Mouse (Mus musculus) heart, adult 8-10 months (tissue): ENCODE measurements around the gene Pnkd. TPM values are rescaled to one million over a fixed set of nuclear protein-coding genes. Genes with fewer than 3 reads are reported as not detected.
A peak's percentile ranks its signal among the peaks of the same experiment; 100 is the strongest.

Source experiments
- DNase-seq: peaks from one replicate; pipeline ENCODE4 v3.0.0; 2022; ENCODE audit warnings: low spot score
- total RNA-seq, 4 experiments: library from RNA; stranded (reverse); gene quantifications; 2 replicates each; pipeline ENCODE4 v1.2.4; 2022

The Pnkd gene
- total RNA-seq, 4 experiments from 2014 or later: 125 to 142 (median 135) TPM

DNA sequence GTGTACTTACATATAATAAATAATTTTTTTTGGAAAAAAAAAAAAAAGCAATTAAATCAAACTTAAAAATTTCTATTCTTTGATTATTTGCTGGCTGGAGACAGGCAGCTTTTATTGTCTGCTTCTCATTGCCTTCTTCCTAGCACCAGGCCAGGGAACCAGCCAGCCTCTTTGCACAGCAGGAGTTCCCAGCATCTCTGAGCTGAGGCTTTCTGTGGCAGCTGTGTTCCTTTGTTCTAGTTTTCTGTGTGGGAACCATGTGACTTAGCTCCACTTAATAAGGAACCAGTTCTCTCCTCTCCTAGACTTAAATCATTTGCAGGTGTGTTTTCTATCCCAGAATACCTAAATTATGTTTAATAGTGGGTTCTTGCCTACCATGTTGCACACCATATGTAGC lies 72.8 kb downstream of the Pnkd start:
- DNase-seq: no peak

- DNase-seq: no peak
Observed at GRCm38 (mm10) chr1:74359952-74360517, 75.3 kb downstream of the Pnkd start.

- peak; percentile 87 for DNase-seq
Observed at GRCm38 (mm10) chr1:74361812-74362211, 77.1 kb downstream of the Pnkd start, which contains the start of gene Catip. Catip (plus strand) TSS chr1:74362108.

DNA sequence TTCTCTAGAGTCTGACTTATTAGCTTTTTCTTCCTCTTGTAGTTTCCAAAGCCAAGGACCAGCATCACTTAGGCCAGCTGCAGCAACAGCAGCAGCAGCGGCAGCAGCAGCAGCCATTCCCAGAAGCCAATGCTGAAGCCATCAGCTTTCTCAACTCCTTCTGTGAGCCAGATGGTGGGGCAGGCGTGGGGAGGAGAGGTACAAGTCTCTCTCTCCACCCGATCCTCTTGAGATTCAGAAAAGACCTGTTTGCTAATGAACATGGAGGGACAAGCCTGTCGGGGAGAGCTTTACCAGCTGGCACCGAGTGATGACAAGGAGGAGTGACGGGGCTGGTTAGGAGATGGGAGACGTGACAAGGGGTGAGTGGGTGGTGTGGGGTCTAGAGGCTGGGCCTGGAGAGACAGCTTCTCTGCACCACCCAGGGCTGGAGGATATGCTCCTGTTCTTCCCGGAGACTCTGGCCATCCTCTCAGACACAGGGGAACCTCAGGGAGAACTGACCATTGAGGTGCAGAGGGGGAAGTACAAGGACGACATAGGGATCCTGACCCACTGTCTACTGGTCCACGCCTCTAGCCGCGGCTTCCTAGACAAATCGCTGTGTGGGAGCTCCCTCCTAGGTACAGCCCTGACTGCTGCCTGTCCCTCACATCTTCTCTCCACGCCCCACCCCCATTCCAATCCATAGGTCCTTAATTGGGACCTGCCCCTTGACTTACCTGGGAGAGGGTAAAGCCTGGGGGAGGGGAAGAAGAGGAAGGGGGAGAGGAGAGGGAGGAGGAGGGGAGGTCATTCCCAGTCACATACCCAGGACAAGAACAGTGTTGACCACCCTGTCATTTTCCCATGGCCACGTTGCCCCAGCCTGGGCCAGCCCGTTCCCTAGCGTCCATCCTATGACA lies 77.8 kb downstream of the Pnkd start:
- DNase-seq: no peak

GRCm38 (mm10) chr1:74363437-74363836 lies 78.7 kb downstream of the Pnkd start:
- DNase-seq: no peak

DNA sequence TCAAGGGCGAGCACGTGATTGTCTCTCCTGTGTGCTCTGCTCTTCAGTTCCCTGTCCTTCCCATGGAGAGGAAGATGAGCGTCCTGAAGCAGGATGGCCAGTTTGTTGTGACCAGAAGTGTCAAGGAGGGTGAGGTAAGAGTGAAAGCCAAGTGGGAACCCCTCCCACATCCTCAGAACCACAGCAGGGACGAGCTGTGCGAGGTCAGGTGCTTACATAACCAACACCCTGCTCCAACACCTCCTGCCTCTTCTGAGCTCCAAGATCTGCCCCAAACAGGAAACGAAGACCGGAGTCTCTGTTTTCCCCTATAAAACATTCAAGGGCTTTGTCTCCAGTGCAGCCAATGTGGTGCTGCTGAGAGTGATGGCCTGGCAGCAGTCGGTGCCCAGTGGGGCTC lies 79.5 kb downstream of the Pnkd start:
- no peak for DNase-seq

- DNase-seq: peak; percentile 74
Observed at GRCm38 (mm10) chr1:74367886-74368645, 83.3 kb downstream of the Pnkd start.

DNA sequence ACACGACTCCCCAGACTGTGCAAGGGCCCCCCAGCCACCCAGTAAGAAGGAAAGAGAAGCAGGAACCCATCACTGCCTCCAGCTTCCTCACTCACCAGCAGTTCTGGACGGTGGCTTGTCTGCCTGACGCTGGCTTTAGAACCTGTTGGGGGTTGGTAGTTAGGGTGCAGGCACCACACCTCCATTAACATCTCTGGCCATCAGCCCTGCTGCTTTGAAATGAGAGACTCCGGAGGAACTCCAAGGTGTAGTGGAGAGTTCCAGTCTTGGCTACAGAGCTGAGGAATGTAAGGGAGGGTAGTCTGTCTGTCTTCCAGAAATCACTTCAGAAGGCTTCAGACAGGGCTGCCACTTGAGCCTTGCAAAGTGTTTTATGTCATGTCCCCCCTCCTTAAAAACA lies 85.3 kb downstream of the Pnkd start:
- no peak for DNase-seq

- DNase-seq: no peak
Observed at GRCm38 (mm10) chr1:74373372-74373771, 88.6 kb downstream of the Pnkd start.

GRCm38 (mm10) chr1:74374980-74375379 lies 90.2 kb downstream of the Pnkd start, which contains the start of gene Slc11a1:
Slc11a1 (plus strand) TSS chr1:74375195.
- no peak for DNase-seq

- DNase-seq: no peak
Observed at GRCm38 (mm10) chr1:74375561-74375960, 90.8 kb downstream of the Pnkd start.

- DNase-seq: no peak
Observed at GRCm38 (mm10) chr1:74376396-74376795, 91.7 kb downstream of the Pnkd start.

DNA sequence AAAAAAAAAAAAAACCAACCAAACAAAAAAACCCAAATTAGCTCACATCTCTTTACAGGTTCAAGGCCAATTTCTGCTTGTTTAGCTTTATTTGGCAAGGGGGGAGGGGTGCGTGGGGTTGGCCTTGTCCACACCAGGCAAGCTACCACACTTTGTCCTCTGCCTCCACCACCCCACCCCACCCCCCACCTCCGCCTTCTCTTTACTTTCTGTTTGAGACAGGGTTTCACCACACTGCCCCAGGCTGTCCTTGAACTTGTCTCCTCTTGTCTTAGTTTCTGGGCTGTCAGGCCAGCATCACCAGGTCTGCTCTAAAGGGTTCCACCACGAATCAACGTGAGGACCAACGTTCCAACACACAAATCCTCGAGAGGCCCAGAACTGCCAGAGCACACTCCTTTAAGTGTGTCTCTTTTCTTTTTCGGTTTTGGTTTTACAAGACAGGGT lies 94.4 kb downstream of the Pnkd start:
- no peak for DNase-seq

- DNase-seq: no peak
Observed at GRCm38 (mm10) chr1:74380484-74380883, 95.8 kb downstream of the Pnkd start.

DNA sequence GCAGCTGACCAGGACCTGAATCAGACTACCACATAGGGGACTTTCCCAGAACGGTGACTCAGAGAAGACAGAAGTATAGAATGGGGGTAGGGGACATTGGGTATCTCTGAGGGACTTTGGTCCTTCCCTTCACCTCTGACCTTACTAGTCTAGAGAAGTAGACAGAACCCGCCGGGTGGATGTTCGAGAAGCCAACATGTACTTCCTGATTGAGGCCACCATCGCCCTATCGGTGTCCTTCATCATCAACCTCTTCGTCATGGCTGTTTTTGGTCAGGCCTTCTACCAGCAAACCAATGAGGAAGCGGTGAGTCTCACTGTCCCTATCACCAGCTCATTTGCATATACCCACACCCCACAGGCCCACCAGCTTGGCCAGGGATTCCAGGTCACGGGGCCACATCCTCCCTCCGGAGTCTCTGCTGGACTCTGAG lies 96.9 kb downstream of the Pnkd start:
- DNase-seq: no peak

GRCm38 (mm10) chr1:74383385-74383784 lies 98.7 kb downstream of the Pnkd start:
- no peak for DNase-seq

- no peak for DNase-seq
Observed at GRCm38 (mm10) chr1:74384525-74384924, 99.8 kb downstream of the Pnkd start.

DNA sequence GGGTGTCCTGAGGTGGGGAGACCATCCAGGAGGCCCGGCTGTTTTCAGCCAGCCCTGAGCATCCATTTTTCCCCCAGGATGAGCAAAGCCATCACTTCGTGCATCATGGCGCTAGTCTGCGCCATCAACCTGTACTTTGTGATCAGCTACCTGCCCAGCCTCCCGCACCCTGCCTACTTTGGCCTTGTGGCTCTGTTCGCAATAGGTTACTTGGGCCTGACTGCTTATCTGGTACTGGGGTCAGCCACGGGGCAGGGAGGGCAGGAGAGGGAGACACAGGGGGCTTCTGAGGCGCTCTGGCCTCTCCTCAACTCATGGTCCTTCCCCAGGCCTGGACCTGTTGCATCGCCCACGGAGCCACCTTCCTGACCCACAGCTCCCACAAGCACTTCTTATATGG lies 100.3 kb downstream of the Pnkd start:
- DNase-seq: no peak

DNA sequence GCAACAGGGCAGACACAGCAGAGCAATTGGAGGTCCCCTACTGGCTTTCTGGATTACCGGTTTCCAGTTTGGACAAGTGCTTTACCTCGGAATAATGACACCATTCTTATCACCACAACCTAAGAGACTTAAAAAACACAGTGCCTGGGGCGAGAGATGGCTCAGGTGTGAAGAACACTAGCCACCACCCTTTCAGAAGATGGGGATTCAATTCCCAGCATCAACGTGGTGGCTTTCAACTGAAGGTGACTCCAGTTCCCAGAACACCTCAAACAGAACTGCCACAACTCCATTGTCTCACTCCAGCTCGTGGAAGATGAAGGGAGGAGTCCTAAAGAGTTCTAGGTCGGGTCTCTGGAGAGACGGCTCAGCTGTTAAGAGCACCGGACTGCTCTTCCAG lies 100.8 kb downstream of the Pnkd start:
- no peak for DNase-seq

- DNase-seq: no peak
Observed at GRCm38 (mm10) chr1:74386363-74386713, 101.6 kb downstream of the Pnkd start.

DNA sequence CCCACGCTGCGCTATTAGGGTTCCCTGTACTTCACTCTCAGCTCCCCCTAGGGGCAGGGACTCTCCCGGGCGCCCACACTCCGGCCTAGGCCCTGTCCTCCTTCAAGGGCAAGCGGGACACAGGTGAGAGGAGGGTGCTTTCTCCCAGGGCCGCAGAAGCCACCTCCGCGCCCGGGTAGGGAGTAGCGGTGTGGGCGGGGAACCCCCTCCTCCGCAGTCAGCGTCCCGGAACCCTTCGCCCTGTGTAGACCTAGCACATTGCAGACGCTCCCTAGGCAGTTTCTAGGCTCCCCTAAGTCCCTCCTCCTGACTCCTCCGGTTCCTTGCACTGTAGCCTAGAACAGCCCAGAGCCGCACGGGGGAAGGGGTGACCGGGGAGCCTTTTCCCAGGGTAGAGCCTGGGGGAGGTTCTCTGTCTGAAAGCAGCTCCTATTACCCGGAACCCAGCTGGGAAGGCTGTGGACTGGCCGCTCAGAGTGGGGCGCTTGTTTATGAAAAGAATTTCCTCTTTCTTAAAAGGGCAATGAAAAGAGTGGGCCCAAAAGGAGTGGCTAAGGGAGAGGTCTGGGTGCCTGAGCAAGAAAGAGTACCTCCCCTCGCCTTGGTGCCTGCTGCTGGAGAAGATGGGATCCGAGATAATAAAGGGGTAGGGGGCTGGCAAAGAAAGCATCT lies 102.1 kb downstream of the Pnkd start:
- DNase-seq: peak; percentile 97
